In genomic region chr7:3617242-3617995, GRCm38 (mm10) we compare ENCODE assay signal across 8 mouse cellular contexts. TPM values are rescaled to one million over a fixed set of nuclear protein-coding genes. Genes with fewer than 3 reads are reported as not detected.
DNase-seq lines count a peak whose midpoint lies in the region; ATAC-seq and TF ChIP-seq lines count a peak whose summit lies in the region.

TSS of gene Ndufa3 (plus strand) at chr7:3617373.

- no peak for TF ChIP-seq CTCF in MEL (IDR thresholded peaks at IDR 0.05 in 2 of 3, conservative IDR thresholded peaks at IDR 0.05 in 1 of 3; ENCODE audit: control insufficient read depth in 1 of 3, insufficient read depth in 1 of 3, low read depth in 2 of 3, low read length in 3 of 3, poor library complexity in 1 of 3, severe bottlenecking in 1 of 3)
- no peak for TF ChIP-seq CTCF in layer of hippocampus, adult 2 months (conservative IDR thresholded peaks at IDR 0.05)
- TF ChIP-seq CTCF in lung, embryonic 14.5 days (IDR thresholded peaks at IDR 0.05; ENCODE audit: low read depth) = no peak
- no peak for TF ChIP-seq CTCF in olfactory bulb, adult 2 months (IDR thresholded peaks at IDR 0.05; ENCODE audit: insufficient read depth, low read depth, low read length)
- no peak for TF ChIP-seq CTCF in thymus, adult 2 months (IDR thresholded peaks at IDR 0.05; ENCODE audit: borderline replicate concordance, control insufficient read depth, extremely low read depth, insufficient read depth, low read length, poor library complexity)

- TF ChIP-seq POLR2A in MEL (IDR thresholded peaks at IDR 0.05; ENCODE audit: control insufficient read depth in 1 of 2, insufficient read depth in 1 of 2, low read depth in 1 of 2, low read length in 2 of 2, poor library complexity in 1 of 2) = peak; percentile 75 to 88
- TF ChIP-seq POLR2A in olfactory bulb, adult 2 months (IDR thresholded peaks at IDR 0.05; ENCODE audit: insufficient read depth, low read depth, low read length) = peak; percentile 73
- peak; percentile 56 for TF ChIP-seq POLR2A in thymus, adult 2 months (IDR thresholded peaks at IDR 0.05; ENCODE audit: control insufficient read depth, extremely low read depth, insufficient read depth, low read length, poor library complexity)

- TF ChIP-seq RAD21 in MEL (IDR thresholded peaks at IDR 0.05; ENCODE audit: low read depth, low read length) = no peak

- DNase-seq in MEL (ENCODE audit: low read depth, low spot score) = peak; percentile 96
- DNase-seq in cerebellum, adult 18-20 months = peak; percentile 90 to 95
- DNase-seq in heart, postnatal 36 days = peak; percentile 83 to 85
- DNase-seq in layer of hippocampus, adult 2 months (ENCODE audit: low spot score in 2 of 2) = peak; percentile 88 to 91
- DNase-seq in lung, embryonic 14.5 days = peak; percentile 93
- DNase-seq in thymus, adult 2 months = peak; percentile 90

- peak within 1 kb of the TSS; percentile 85 for H3K4me3 ChIP-seq in MEL (ENCODE audit: control insufficient read depth in 1 of 2, insufficient read depth in 1 of 2, low read depth in 2 of 2, low read length in 2 of 2)
- H3K4me3 ChIP-seq in forebrain, embryonic 16.5 days (replicated peaks; ENCODE audit: low read length) = peak within 1 kb of the TSS; percentile 61
- H3K4me3 ChIP-seq in layer of hippocampus, adult 2 months = peak within 1 kb of the TSS; percentile 93
- H3K4me3 ChIP-seq in lung, embryonic 14.5 days (ENCODE audit: low read depth, low read length) = peak within 1 kb of the TSS; percentile 81
- H3K4me3 ChIP-seq in olfactory bulb, adult 2 months (ENCODE audit: insufficient read depth, low read depth, low read length) = peak within 1 kb of the TSS; percentile 90
- peak within 1 kb of the TSS; percentile 68 for H3K4me3 ChIP-seq in thymus, adult 2 months (ENCODE audit: control insufficient read depth, insufficient read depth, low read length)

- under 1% methylated on average over 32 of the region's 32 CpGs for WGBS in forebrain, embryonic 16.5 days
- under 1% methylated on average over 32 of the region's 32 CpGs for WGBS in lung, embryonic 14.5 days
- WGBS in olfactory bulb, adult 2 months = 1% methylated on average over 32 of the region's 32 CpGs
- 1% methylated on average over 32 of the region's 32 CpGs for WGBS in thymus, adult 2 months

- H3K27me3 ChIP-seq in MEL (ENCODE audit: control insufficient read depth in 1 of 2, insufficient read depth in 2 of 2, low read length in 2 of 2) = no peaks in the 10 kb centered on the region
- H3K27me3 ChIP-seq in forebrain, embryonic 16.5 days (replicated peaks; ENCODE audit: control insufficient read depth, insufficient read depth, low read length) = no peaks in the 10 kb centered on the region
- H3K27me3 ChIP-seq in lung, embryonic 14.5 days (ENCODE audit: insufficient read depth, low read length) = no peaks in the 10 kb centered on the region
- H3K27me3 ChIP-seq in thymus, adult 2 months (ENCODE audit: control insufficient read depth, insufficient read depth, low read length) = no peaks in the 10 kb centered on the region

- H3K4me2 ChIP-seq in forebrain, embryonic 16.5 days (ENCODE audit: low read length) = peak within 1 kb of the TSS; percentile 69
- H3K4me2 ChIP-seq in lung, embryonic 14.5 days = peak within 1 kb of the TSS; percentile 79

- no peak for TF ChIP-seq EP300 in MEL (IDR thresholded peaks at IDR 0.05; ENCODE audit: low read depth in 1 of 2, low read length in 2 of 2)

- H3K36me3 ChIP-seq in MEL (ENCODE audit: control insufficient read depth in 1 of 2, insufficient read depth in 2 of 2, low read length in 2 of 2) = peaks cover 2 to 9% of the 10 kb centered on the region in 2 experiments; a peak in 3 of 4 replicates
- peaks cover 7% of the 10 kb centered on the region for H3K36me3 ChIP-seq in forebrain, embryonic 16.5 days (ENCODE audit: control insufficient read depth, insufficient read depth)
- H3K36me3 ChIP-seq in lung, embryonic 14.5 days (ENCODE audit: insufficient read depth) = peaks cover 24% of the 10 kb centered on the region; the same call in 1 of the 2 replicates
- peaks cover 14% of the 10 kb centered on the region; the same call in 1 of the 2 replicates for H3K36me3 ChIP-seq in thymus, adult 2 months (ENCODE audit: control insufficient read depth, insufficient read depth, low read length)

- intact Hi-C loops in heart, postnatal 36 days (cut with DNase I) = no loop called here

- peaks cover 7% of the 10 kb centered on the region for H3K79me2 ChIP-seq in MEL (ENCODE audit: control insufficient read depth, insufficient read depth, low read length, poor library complexity)

- peaks cover 2 to 21% of the 10 kb centered on the region in 2 experiments for H3K4me1 ChIP-seq in MEL (ENCODE audit: control insufficient read depth in 1 of 2, insufficient read depth in 2 of 2, low read length in 2 of 2)
- peaks cover 6% of the 10 kb centered on the region for H3K4me1 ChIP-seq in forebrain, embryonic 16.5 days (replicated peaks; ENCODE audit: control insufficient read depth, insufficient read depth, low read length)
- no peaks in the 10 kb centered on the region for H3K4me1 ChIP-seq in lung, embryonic 14.5 days (ENCODE audit: insufficient read depth)
- peaks cover 2% of the 10 kb centered on the region; the same call in 1 of the 2 replicates for H3K4me1 ChIP-seq in olfactory bulb, adult 2 months (ENCODE audit: control insufficient read depth, insufficient read depth, low read length)
- H3K4me1 ChIP-seq in thymus, adult 2 months (replicated peaks; ENCODE audit: control insufficient read depth, insufficient read depth, low read length) = peaks cover 4% of the 10 kb centered on the region

- H3K9me3 ChIP-seq in MEL (replicated peaks; ENCODE audit: insufficient read depth, low read length) = no peaks in the 10 kb centered on the region
- no peaks in the 10 kb centered on the region for H3K9me3 ChIP-seq in forebrain, embryonic 16.5 days (ENCODE audit: control insufficient read depth, low read length)
- no peaks in the 10 kb centered on the region for H3K9me3 ChIP-seq in lung, embryonic 14.5 days (ENCODE audit: low read depth, low read length)

- H3K27ac ChIP-seq in MEL (ENCODE audit: control insufficient read depth, low read depth, low read length) = peak within 1 kb of the TSS; percentile 65
- H3K27ac ChIP-seq in forebrain, embryonic 16.5 days (ENCODE audit: low read length) = peak within 1 kb of the TSS; percentile 33; the same call in 1 of the 2 replicates
- H3K27ac ChIP-seq in layer of hippocampus, adult 2 months = peak within 1 kb of the TSS; percentile 97
- 0 out of 2 replicates have a peak within 1 kb of the TSS, but pooled peaks have one; percentile 50 for H3K27ac ChIP-seq in lung, embryonic 14.5 days (ENCODE audit: low read depth)
- H3K27ac ChIP-seq in olfactory bulb, adult 2 months (ENCODE audit: insufficient read depth, low read depth, low read length) = peak within 1 kb of the TSS; percentile 81
- H3K27ac ChIP-seq in thymus, adult 2 months (ENCODE audit: control insufficient read depth, insufficient read depth, low read length) = peak within 1 kb of the TSS; percentile 9

- peak within 1 kb of the TSS; percentile 85 for H3K9ac ChIP-seq in MEL (ENCODE audit: control insufficient read depth, low read depth, low read length, poor library complexity, severe bottlenecking)
- peak within 1 kb of the TSS; percentile 81 for H3K9ac ChIP-seq in forebrain, embryonic 16.5 days (replicated peaks; ENCODE audit: low read depth, low read length)
- peak within 1 kb of the TSS; percentile 77 for H3K9ac ChIP-seq in lung, embryonic 14.5 days

- ATAC-seq in forebrain, embryonic 16.5 days = peak; percentile 98
- peak; percentile 97 for ATAC-seq in lung, embryonic 14.5 days (ENCODE audit: insufficient read depth)

TF ChIP-seq in MEL, 35 proteins besides CTCF, POLR2A, EP300 and RAD21 (continues in another document):
- TF ChIP-seq ELF1 (IDR thresholded peaks at IDR 0.05; ENCODE audit: low read depth, low read length) (peak; percentile 43), CHD2 (IDR thresholded peaks at IDR 0.05; ENCODE audit: low read length) (peak; percentile 36; the same call in 1 of the 2 replicates), MAFK (IDR thresholded peaks at IDR 0.05; ENCODE audit: borderline replicate concordance, low read depth, low read length) (no peak), HCFC1 (IDR thresholded peaks at IDR 0.05; ENCODE audit: low read depth, low read length) (peak; percentile 99), ZKSCAN1 (IDR thresholded peaks at IDR 0.05; ENCODE audit: low read depth, low read length) (no peak), CHD1 (IDR thresholded peaks at IDR 0.05; ENCODE audit: low read depth, low read length) (no peak), GABPA (IDR thresholded peaks at IDR 0.05; ENCODE audit: low read depth, low read length) (no peak), KAT2A (conservative IDR thresholded peaks at IDR 0.05; ENCODE audit: low read depth, low read length) (peak; percentile 96), GATA1 (IDR thresholded peaks at IDR 0.05; ENCODE audit: low read depth, low read length) (no peak), SIN3A (IDR thresholded peaks at IDR 0.05; ENCODE audit: low read length) (peak; percentile 83), UBTF (IDR thresholded peaks at IDR 0.05; ENCODE audit: borderline replicate concordance, insufficient read depth, low read depth, low read length) (no peak), ETS1 (IDR thresholded peaks at IDR 0.05; ENCODE audit: low read depth, low read length) (no peak), NELFE (IDR thresholded peaks at IDR 0.05; ENCODE audit: low read depth, low read length) (peak; percentile 69), USF2 (IDR thresholded peaks at IDR 0.05; ENCODE audit: borderline replicate concordance in 1 of 2, insufficient read depth in 1 of 2, low read depth in 1 of 2, low read length in 2 of 2) (no peak), MYB (IDR thresholded peaks at IDR 0.05; ENCODE audit: low read depth, low read length) (no peak), NRF1 (IDR thresholded peaks at IDR 0.05; ENCODE audit: insufficient read depth, low read depth, low read length, poor library complexity, severe bottlenecking) (no peak), POLR2AphosphoS5 (IDR thresholded peaks at IDR 0.05; ENCODE audit: borderline replicate concordance, low read depth, low read length) (no peak), ZC3H11A (IDR thresholded peaks at IDR 0.05; ENCODE audit: low read depth, low read length) (no peak), JUND (IDR thresholded peaks at IDR 0.05; ENCODE audit: low read depth, low read length) (no peak)

RNA-seq across cellular contexts. Expression of gene Ndufa3, which starts in this region (rescaled TPM):
- 177 and 180 TPM in 2 replicates for total RNA-seq in MEL (2012; rRNA removed)
- polyA plus RNA-seq in MEL (2012; ENCODE audit: insufficient read depth in 1 of 2, insufficient read length in 2 of 2, low read depth in 1 of 2, low replicate concordance in 2 of 2, missing spikeins in 1 of 2) = 100 to 1,000 TPM in 1 of 2 experiments, not detected in 1; 246 TPM
- 314 and 357 TPM in 2 replicates for polyA plus RNA-seq in forebrain, embryonic 16.5 days (2015; fragmentation: Nextera tagmentation; extraction: Ambion mirVana)
- total RNA-seq in heart, postnatal 36 days (2021) = 1,000 to 10,000 TPM; 1,822 to 1,988 TPM
- total RNA-seq in layer of hippocampus, adult 2 months (2021) = 100 to 1,000 TPM; 537 to 571 TPM
- 511 and 530 TPM in 2 replicates for polyA plus RNA-seq in lung, embryonic 14.5 days (2014; fragmentation: Nextera tagmentation; extraction: Ambion mirVana)
- polyA plus RNA-seq in olfactory bulb, adult 2 months (2012; ENCODE audit: insufficient read depth, insufficient read length, low replicate concordance, missing spikeins) = not detected in 2 replicates
- 231 and 311 TPM in 2 replicates for polyA plus RNA-seq in thymus, adult 2 months (2012; rRNA removed)

Comparison
In these comparisons a context has a peak if more than half of its experiments do, and no peak if none do; other contexts are left out.
1. Peak in every context shown above with its lines: DNase-seq, ATAC-seq, H3K4me3 ChIP-seq and H3K27ac ChIP-seq.
2. H3K27ac ChIP-seq: peak in every context shown above with its lines; median percentile 97 in layer of hippocampus, adult 2 months; 81 in olfactory bulb, adult 2 months; 65 in MEL; 50 in lung, embryonic 14.5 days; 33 in forebrain, embryonic 16.5 days; 9 in thymus, adult 2 months.